Mouse (Mus musculus) CD4-positive helper T cell, adult 2 months (primary cell): Measurements from ENCODE around the gene 5430427O19Rik.
A peak's percentile ranks its signal among the peaks of the same experiment; 100 is the strongest.

Experiments used
- DNase-seq: peaks from one replicate; pipeline ENCODE4 v3.0.0-alpha.2; 2012; ENCODE audit warnings: low read depth, missing footprints, low spot score

5430427O19Rik gene

DNA sequence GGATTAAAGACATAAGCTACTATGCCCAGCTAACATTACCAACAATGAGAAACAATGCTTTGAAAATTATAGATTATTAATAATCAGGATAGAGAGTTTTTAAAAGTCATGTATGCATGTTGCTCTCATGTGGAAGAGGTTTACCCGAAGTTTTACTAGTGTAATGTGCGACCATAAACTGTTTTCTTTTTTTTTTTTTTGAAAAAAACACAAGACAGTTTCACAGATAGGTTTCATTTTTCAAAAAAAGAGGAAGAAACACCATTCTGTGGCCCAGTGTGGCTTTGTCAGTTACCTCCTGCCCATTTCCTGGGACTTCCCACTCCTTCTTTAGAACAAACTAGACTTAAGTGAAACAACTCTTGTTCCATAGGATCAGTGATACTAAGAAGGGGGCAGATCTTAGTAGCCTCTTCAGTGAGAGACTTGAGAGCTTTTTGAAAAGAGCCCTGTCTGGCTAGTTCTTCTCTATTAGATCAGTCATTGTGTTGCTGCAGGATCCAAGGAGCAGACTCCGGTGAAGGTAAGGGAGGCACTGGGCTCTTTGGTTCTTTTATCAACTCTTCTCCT, at the start of gene 5430427O19Rik:
Gene 5430427O19Rik, plus strand, starts transcription at position 441 of the 570 bp plus-strand sequence.
- peak; percentile 28 for DNase-seq

GRCm38 (mm10) chrX:85827719-85828453, 42.3 kb upstream of the 5430427O19Rik start:
- no peak for DNase-seq

- no peak for DNase-seq
Observed at GRCm38 (mm10) chrX:85829000-85829399, 41.2 kb upstream of the 5430427O19Rik start.

DNA sequence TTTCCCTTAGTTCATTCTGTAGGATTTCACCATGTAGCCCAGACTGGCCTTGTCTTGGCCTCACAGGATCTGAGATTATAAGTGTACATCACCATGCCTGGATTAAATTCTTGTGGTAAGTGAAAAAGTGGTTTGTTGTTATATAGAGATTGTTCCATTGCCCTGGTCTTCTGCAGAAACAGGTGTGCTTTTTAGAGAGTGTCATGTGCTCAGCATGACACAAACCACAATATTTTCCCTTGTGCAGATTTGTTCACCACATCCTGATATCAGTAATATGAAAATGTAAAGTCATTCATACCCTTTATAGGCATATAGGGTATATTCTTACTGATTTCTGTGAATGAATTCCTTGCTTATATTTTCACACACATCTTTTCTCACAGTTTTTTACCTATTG, 31.0 kb upstream of the 5430427O19Rik start:
- peak; percentile 61 for DNase-seq

DNA sequence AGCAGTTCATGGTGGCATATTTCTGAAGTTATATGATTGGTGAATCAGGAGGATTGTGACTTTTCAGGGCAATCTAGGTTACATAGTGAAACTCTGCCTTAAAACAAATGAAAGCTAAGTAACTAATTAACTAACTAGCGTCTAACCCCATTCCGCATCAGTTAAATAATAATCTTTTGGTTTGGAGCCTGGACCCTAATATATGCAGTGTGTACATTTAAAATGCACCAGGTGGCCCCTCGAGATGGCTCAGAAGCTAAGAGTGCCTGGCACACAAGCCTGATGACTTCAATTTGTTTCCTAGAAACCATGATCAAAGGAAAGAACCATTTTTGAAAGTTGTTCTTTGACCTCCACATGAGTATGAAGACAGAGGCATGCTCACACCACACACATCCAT, 14.2 kb upstream of the 5430427O19Rik start:
- DNase-seq, result no peak

DNA sequence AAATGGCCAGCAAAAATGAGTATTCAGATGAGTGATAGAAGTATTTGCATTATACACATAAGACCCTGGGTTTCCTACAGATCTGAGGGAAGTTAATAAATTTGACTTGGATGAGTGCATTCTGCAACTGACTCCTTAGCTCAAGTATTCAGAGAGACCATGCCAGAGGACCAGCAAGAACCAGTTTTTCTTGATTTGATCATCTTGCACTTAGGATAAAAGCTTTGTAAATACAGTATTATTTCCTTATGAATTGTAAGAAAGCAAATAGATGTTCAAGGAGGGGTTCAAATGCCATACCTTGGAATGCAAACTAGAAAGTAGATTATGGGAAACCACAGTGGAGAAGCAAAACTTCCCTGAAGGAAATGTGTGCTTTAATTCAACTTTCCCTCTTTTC, 13.0 kb upstream of the 5430427O19Rik start:
- DNase-seq, result no peak

GRCm38 (mm10) chrX:85868079-85868478, 2.1 kb upstream of the 5430427O19Rik start:
- DNase-seq, result peak; percentile 29

DNA sequence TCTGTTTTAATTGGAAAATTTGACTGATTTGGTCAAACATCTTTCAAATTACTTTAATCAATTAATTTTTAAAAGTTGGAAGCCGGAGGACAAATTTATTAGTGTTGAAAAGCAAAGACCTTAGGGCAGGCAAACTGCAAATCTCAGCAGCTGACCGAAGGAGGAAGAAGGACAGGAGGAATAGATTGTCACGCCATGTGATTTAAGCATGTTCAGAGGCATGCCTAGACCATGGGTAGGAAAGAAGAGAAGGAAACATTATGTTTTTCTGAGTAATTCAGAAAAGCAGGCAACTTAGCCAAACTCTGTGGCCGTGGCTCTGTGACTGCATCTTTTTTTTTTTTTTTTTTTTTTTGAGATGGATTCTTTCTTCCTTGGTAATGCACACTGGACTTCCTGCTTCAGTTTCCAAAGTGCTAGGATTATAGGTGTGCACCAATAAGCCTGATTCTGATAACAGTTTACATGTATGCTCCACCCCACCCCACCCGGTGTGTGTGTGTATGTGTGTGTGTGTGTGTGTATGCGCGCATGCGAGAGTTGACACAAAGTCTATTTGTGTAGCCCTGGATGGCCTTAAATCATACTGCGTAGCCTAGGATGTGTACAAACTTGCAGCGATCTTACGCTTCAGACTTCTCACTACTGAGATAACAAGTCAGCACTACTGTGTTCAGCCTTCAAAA, 1.4 kb downstream of the 5430427O19Rik start:
- DNase-seq, result peak; percentile 15

DNA sequence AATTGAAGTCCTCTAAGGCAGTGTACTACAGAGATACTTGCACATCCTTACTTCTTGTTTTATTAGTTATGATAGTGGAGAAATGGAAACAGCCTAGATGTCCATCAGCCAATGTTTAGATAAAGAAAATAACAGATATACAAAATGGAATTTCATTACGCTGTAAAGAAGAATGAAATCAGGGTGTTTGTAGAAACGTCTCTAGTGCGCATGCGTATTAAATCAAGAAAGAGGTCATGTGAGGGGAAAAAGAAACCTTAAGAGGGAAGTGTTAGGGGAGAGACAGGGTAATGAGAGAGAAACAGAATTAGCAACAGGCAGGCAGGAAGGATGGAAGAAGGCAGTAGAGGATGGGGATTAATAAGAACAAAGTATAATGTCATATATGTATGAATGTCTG, 4.2 kb downstream of the 5430427O19Rik start:
- no peak for DNase-seq

DNA sequence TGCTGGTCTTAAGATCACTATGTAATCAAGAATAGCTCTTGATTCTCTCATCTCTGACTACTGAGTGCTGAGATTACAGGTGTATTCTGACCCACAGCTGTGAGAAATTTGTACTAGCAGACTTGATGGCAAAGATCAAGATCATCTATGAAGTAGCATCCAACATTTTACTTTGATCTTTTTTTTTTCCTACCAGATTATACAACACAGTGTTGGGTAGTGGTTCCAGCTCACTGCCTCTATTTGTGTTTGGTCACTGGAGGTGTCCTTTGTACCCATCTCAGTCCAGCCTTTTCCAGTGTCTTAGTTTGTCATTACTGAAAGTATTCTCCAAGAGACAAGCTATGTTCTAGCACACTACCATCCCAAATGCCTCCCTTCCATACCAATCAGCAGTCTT, 5.8 kb downstream of the 5430427O19Rik start:
- DNase-seq, result no peak

- DNase-seq, result no peak
Observed at GRCm38 (mm10) chrX:85877747-85878146, 7.6 kb downstream of the 5430427O19Rik start.

DNA sequence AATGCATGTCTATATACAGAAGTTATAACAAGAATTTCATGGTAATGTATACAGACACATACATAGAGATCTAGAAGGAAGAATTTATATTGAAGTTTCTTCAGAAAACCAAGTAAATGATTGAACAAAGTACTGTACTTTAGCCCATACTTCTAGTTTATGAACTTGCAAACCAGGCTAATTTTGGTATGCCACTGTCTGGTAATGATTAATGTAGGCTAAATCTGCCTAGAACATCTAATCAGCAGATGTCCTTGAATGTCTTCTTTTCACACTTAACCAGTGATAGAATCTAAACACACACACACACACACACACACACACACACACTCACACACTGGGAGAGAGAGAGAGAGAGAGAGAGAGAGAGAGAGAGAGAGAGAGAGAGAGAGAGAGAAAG, 8.1 kb downstream of the 5430427O19Rik start:
- DNase-seq, result no peak

DNA sequence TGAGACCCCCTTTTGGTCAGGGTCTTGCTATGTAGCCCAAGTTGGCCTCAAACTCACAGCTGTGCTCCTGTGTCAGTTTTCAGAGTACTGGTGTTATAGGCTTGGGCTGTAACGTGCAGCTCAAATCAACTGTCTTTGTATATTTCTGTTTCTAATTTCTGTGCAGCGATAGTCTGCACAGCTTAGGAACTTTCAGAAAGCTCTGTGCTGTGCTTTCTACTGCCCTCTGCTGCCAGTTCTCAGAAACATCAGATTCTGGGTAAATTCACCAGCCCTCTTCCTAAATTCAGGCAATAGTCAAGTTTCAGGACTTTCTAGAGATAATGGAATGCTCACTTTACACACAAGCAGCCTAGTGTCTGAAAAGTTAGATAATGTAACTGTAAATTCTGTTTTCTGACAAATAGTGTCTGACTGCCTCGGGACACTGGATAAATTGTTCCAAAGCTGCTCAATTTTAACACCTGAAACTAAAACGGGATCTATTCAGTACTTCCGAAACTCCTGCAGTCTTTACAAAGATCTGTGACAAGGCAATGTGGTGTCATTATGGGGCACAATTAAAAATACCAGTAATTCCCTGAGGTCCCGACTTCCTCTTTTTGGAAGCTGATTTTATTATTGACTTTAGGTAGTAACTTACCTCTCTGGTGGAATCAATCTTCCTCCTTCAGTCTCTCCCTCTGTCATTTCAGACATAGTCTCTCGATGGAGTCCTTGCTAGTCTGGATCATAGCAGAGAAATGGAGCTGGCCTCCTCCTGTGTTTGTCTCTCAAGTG, 9.2 kb downstream of the 5430427O19Rik start:
- DNase-seq, result peak; percentile 35

GRCm38 (mm10) chrX:85886651-85887050, 16.5 kb downstream of the 5430427O19Rik start:
- no peak for DNase-seq

- no peak for DNase-seq
Observed at GRCm38 (mm10) chrX:85901195-85901594, 31.0 kb downstream of the 5430427O19Rik start.

DNA sequence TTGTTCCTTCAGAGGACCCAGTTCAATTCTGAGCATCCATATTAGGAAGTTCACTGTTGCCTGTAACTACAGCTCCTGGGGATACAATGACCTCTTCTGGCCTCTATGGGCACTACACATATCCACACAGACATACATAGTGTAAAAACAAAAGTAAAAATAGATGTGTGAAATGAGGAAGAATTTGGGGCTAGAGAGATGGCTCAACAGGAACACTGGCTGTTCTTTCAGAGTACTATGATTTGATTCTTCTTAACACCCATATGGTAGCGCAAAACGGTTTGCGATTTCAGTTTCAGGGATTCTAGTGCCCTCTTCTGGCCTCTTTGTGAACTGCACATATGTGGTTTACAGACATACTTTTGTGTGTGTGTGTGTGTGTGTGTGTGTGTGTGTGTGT, 48.9 kb downstream of the 5430427O19Rik start:
- DNase-seq, result peak; percentile 41

DNA sequence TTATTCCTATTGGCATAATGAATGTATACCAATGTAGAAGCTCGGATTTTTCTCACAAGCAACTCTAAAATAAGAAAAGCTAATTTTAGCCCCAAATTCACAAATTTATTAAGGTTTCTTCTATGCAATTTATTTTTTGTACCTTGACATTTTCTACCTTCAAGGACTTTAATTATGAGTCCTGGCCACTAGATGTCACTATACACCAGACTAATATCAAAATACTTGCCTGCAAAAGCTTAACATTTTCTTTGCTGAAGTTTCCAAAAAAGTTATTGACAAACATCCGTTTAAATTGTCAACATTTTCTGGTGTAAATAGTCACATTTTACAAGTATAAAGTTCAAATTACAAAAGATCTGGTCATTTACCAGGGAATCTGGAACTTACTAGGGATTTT, 62.8 kb downstream of the 5430427O19Rik start:
- no peak for DNase-seq
